Mouse (Mus musculus) brown adipose tissue, adult 24 weeks (tissue): ENCODE measurements around the gene Tmem107. TPM values are rescaled to one million over a fixed set of nuclear protein-coding genes. Genes with fewer than 3 reads are reported as not detected.

Source experiments
- H3K27ac ChIP-seq: fragments of 200-500 bp; replicated peaks from 2 replicates; pipeline ENCODE4 v1.5.1; 2012; ENCODE audit warnings: low read depth, mild to moderate bottlenecking, low read length
- H3K4me1 ChIP-seq: fragments of 200-500 bp; 2 replicates; pipeline ENCODE4 v1.6.1; 2012; ENCODE audit warnings: low read length, mixed read lengths; ENCODE audit not compliant: control insufficient read depth, insufficient read depth, insufficient read length
- H3K4me3 ChIP-seq: fragments of 200-500 bp; 2 replicates; pipeline ENCODE4 v1.5.1; 2012; ENCODE audit warnings: low read depth, mild to moderate bottlenecking, low read length, moderate library complexity; ENCODE audit not compliant: insufficient read depth
- polyA plus RNA-seq: library from polyadenylated mRNA; stranded (reverse); fragments of >200 nt; gene quantifications from 2 replicates; pipeline ENCODE4 v1.2.4, GENCODE M21; 2012; ENCODE audit not compliant: missing spikeins, insufficient read depth, insufficient read length

Gene Tmem107
- polyA plus RNA-seq, 1 experiment: 4.6 TPM

- Histone ChIP-seq H3K27ac (peak overlapping the region; percentile 40), H3K4me3 (peak overlapping the region; percentile 88)
Observed at GRCm38 (mm10) chr11:69064259-69065133, 6.1 kb upstream of the Tmem107 start.

GRCm38 (mm10) chr11:69065394-69065925 lies 5.1 kb upstream of the Tmem107 start:
- H3K4me3 ChIP-seq: no peak overlapping the region
- no peak overlapping the region for H3K27ac ChIP-seq
- H3K4me1 ChIP-seq: peaks cover 18% of the 10 kb centered on the region

More at GRCm38 (mm10) chr11:69064259-69065133, 6.1 kb upstream of the Tmem107 start:
- H3K4me1 ChIP-seq: peaks cover 18% of the 10 kb centered on the region

- H3K4me3 ChIP-seq: peak overlapping the region; percentile 38
Observed at GRCm38 (mm10) chr11:69066163-69066861, 4.3 kb upstream of the Tmem107 start.

GRCm38 (mm10) chr11:69066956-69067355 lies 3.6 kb upstream of the Tmem107 start:
- Histone ChIP-seq H3K4me1 (peaks cover 9% of the 10 kb centered on the region; the same call in 1 of the 2 replicates), H3K27ac (peak overlapping the region; percentile 32; the same call in 1 of the 2 replicates), H3K4me3 (peak overlapping the region; percentile 38; the same call in 1 of the 2 replicates)

More at GRCm38 (mm10) chr11:69066163-69066861, 4.3 kb upstream of the Tmem107 start:
- H3K4me1 ChIP-seq: peaks cover 10% of the 10 kb centered on the region
- no peak overlapping the region for H3K27ac ChIP-seq

GRCm38 (mm10) chr11:69067601-69068000 lies 3.0 kb upstream of the Tmem107 start:
- peaks cover 9% of the 10 kb centered on the region; the same call in 1 of the 2 replicates for H3K4me1 ChIP-seq
- no peak overlapping the region for H3K4me3 ChIP-seq
- H3K27ac ChIP-seq: no peak overlapping the region

DNA sequence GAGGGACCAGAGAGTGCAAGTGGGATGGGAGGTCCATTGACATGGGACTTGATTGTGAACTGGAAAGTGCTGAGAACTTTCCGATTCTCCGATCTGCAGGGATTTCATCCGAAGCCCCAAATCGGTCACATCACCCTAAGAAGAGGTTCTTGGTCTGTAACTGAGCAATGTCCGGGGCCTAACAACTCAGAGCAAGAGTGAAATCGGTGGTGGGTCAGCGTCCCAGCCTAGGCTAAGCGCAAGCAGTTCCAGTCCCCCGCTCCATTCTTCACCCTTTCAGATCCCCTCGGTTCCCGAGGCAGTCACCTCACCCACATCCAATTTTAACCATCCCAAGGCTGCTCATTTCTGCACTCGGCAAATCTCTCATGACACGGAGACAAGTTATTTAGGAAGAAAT lies 513 bp upstream of the Tmem107 start:
- Histone ChIP-seq H3K27ac (peak overlapping the region; percentile 79), H3K4me3 (peak overlapping the region; percentile 81), H3K4me1 (peaks cover 5% of the 10 kb centered on the region; the same call in 1 of the 2 replicates)

GRCm38 (mm10) chr11:69071262-69071661 lies 656 bp downstream of the Tmem107 start:
- H3K4me1 ChIP-seq: peaks cover 2% of the 10 kb centered on the region; the same call in 1 of the 2 replicates
- H3K4me3 ChIP-seq: peak overlapping the region; percentile 81
- no peak overlapping the region; the same call in 1 of the 2 replicates for H3K27ac ChIP-seq

DNA sequence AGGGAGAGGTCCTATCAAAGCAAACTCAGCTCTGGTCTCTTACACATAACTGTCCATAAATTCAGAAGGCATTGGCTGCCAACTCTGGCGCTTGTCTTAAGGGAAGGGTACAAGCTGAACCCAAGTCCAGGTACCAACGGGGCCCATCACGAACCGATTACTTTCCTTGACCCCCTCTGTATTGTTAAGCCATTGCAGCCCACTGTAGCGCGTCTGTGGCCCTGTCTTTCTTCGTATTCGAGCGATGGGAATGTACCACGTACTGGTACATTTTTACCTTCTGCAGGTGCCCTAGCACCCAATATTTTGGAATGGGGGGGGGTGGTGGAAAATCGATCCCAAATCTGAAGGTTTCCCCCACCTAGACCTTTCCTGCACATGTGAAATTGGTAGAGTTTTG lies 1.6 kb downstream of the Tmem107 start:
- no peak overlapping the region for H3K27ac ChIP-seq
- H3K4me3 ChIP-seq: no peak overlapping the region; the same call in 1 of the 2 replicates
- no peaks in the 10 kb centered on the region for H3K4me1 ChIP-seq

GRCm38 (mm10) chr11:69072666-69073064 lies 2.1 kb downstream of the Tmem107 start:
- Histone ChIP-seq H3K4me1 (no peaks in the 10 kb centered on the region), H3K27ac (no peak overlapping the region), H3K4me3 (peak overlapping the region; percentile 11)

DNA sequence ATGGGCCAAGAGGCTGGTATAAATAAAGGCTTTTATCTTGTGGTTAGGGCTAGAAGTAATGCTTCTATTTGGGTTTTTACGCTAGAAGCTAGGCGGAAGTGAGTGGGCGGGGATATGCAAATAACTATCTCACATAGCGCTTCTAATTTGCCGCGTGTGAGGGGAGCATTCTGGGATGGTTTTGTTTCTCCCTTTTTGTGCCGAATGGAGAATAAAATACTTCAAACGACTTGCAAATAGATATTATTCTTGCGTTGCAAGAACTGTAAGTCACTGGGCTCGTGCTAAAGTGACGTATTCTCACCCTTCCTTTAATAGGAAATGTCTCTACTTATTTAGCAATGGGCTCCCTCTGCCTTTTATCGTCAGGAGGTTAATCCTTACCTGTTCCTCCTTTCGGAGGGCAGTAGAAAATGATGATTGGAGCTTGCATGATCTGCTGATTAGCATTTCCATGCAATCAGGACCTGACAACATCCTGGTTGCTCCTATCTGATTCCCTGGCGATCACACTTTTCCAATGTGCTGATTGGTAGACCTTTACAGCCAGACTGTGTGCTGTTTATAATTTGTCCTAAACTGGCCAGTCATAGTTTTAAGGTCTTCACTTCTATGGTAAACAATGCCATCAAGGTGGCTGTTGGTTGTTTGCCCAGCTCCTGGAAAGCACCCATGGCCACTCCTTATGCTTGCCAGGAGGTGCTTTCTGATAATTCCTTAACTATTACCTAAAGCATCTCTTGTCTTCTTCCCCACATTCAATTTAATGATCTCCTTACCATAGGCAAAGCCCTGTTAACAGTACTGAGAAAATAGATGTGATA lies 2.7 kb downstream of the Tmem107 start:
- H3K27ac ChIP-seq: peak overlapping the region; percentile 95
- H3K4me3 ChIP-seq: peak overlapping the region; percentile 31
- H3K4me1 ChIP-seq: no peaks in the 10 kb centered on the region

DNA sequence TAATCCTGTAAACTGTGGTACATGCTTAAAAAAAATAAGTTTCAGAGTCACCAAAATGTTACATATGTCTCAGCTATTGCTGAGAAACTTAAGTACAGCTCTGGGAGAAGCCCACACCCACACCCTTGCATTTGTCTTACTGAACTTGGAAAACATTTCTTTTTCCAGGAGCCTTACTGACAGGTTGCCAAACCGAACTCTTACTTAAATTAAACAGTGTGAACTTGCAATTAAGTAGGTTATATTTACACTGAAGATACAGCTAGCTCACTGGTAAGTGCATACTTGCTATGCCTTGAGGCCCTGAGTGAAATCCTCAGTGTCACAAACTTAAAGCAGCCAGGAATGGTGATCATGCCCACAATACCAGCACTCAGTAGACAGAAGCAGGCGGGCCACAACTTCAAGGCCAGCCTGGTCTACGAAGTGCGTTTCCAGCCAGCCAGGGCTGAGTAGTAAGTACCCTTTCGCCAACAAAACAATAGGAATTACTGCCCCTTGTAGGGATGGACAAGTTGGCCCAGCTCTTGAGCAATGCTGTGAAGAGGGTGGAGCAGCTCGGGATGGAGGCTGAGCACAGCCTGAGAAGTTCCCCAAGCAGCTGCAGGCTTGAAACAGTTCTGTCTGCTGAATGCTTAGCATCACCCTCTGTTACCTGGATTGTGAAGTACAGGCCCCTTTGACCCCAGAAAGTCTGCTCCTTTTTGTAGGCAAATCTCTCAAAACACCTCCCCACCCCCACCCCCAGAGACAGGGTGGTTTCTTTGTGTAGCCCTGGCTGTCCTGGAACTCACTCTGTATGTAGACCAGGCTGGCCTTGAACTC lies 3.6 kb downstream of the Tmem107 start:
- Histone ChIP-seq H3K27ac (peak overlapping the region; percentile 17; the same call in 1 of the 2 replicates), H3K4me3 (no peak overlapping the region), H3K4me1 (no peaks in the 10 kb centered on the region)

DNA sequence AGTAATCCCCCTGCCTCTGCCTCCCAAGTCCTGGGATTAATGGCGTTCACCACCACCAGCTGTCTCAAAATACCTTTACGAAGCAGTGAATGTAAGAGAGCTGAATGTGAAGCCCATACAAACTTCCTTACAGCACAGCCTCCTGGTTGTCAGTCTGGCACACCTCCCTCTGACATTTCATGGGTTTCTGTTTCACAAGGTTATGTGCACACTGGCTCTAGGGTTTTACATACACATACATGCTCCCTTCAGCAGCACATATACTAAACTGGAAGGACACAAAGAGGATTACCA lies 4.1 kb downstream of the Tmem107 start:
- Histone ChIP-seq H3K4me3 (no peak overlapping the region), H3K4me1 (no peaks in the 10 kb centered on the region), H3K27ac (no peak overlapping the region)

GRCm38 (mm10) chr11:69075764-69076479 lies 5.3 kb downstream of the Tmem107 start:
- no peaks in the 10 kb centered on the region for H3K4me1 ChIP-seq
- no peak overlapping the region for H3K27ac ChIP-seq
- H3K4me3 ChIP-seq: no peak overlapping the region
